Mouse (Mus musculus) limb, embryonic 13.5 days (tissue): ENCODE measurements around the gene Olfr1022. TPM values are rescaled to one million over a fixed set of nuclear protein-coding genes. Genes with fewer than 3 reads are reported as not detected.

Experiments
- ATAC-seq: fragments of 200-750 bp; cut with Nextera tagmentation; 2 replicates; pipeline ENCODE4 v1.8.0; 2017; ENCODE audit warnings: low read depth, moderate number of reproducible peaks, moderate TSS enrichment; ENCODE audit not compliant: low FRiP score
- H3K27ac ChIP-seq: fragments of 300-500 bp; sonication (generic); 2 replicates; pipeline ENCODE4 v1.5.1; 2015; ENCODE audit warnings: inconsistent platforms, mild to moderate bottlenecking, moderate library complexity
- H3K27me3 ChIP-seq: fragments of 300-500 bp; sonication (generic); 2 replicates; pipeline ENCODE4 v1.6.1; 2015; ENCODE audit warnings: mild to moderate bottlenecking, inconsistent platforms
- H3K36me3 ChIP-seq: fragments of 300-500 bp; sonication (generic); 2 replicates; pipeline ENCODE4 v1.6.1; 2015; ENCODE audit warnings: inconsistent platforms, mild to moderate bottlenecking, moderate library complexity
- H3K4me1 ChIP-seq: fragments of 300-500 bp; sonication (generic); 2 replicates; pipeline ENCODE4 v1.6.1; 2015; ENCODE audit warnings: inconsistent platforms
- H3K4me2 ChIP-seq: fragments of 300-500 bp; sonication (generic); replicated peaks from 2 replicates; pipeline ENCODE4 v1.6.1; 2015; ENCODE audit warnings: inconsistent platforms, mild to moderate bottlenecking, moderate library complexity
- H3K4me3 ChIP-seq: fragments of 300-500 bp; sonication (generic); 2 replicates; pipeline ENCODE4 v1.5.1; 2015; ENCODE audit warnings: moderate library complexity, mild to moderate bottlenecking, inconsistent platforms
- H3K9ac ChIP-seq: fragments of 300-500 bp; sonication (generic); 2 replicates; pipeline ENCODE4 v1.6.1; 2015; ENCODE audit warnings: mild to moderate bottlenecking, inconsistent platforms
- H3K9me3 ChIP-seq: fragments of 300-500 bp; sonication (generic); 2 replicates; pipeline ENCODE4 v1.6.1; 2016; ENCODE audit warnings: inconsistent platforms
- WGBS: fragments of 180-500 bp; shearing (Covaris S2); methylation state at CpG from one replicate; pipeline ENCODE4 v1.1.7; 2015; 5-methylcytosine and 5-hydroxymethylcytosine counted together
- polyA plus RNA-seq: library from polyadenylated mRNA; unstranded; fragments of >200 nt; fragmentation: Nextera tagmentation; extraction: Ambion mirVana; gene quantifications from 2 replicates; pipeline ENCODE4 v1.2.1, GENCODE M21; 2015

Olfr1022 gene
- polyA plus RNA-seq, result not detected in 2 replicates

DNA sequence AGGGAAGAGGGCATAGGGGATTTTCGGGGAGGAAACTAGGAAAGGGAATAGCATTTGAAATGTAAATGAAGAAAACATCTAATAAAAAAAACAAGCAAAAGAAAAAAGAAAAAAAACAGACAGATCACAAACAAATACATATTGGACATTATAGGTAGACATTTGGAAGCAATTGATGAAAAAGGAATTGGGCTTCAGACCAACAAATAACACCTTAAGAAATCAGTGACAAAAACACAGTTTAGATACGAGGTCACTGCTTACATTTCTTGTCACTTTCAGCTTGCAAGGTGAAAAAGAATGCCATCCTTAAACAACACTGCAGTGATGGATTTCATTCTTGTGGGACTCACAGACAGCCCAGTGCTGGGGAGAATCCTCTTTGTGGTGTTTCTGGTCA, at the start of gene Olfr1022:
Gene Olfr1022 (plus strand): TSS at position 301 of the 400 bp plus-strand sequence.
- H3K36me3 ChIP-seq, result no peaks in the 10 kb centered on the region
- no peak within 1 kb of the TSS for H3K4me2 ChIP-seq
- no peak within 1 kb of the TSS for H3K9ac ChIP-seq
- 44% methylated on average over 2 of the region's 2 CpGs for WGBS
- H3K27me3 ChIP-seq, result no peaks in the 10 kb centered on the region
- no peak for ATAC-seq
- H3K9me3 ChIP-seq, result no peaks in the 10 kb centered on the region
- no peak within 1 kb of the TSS for H3K4me3 ChIP-seq
- H3K27ac ChIP-seq, result no peak within 1 kb of the TSS
- no peaks in the 10 kb centered on the region for H3K4me1 ChIP-seq

DNA sequence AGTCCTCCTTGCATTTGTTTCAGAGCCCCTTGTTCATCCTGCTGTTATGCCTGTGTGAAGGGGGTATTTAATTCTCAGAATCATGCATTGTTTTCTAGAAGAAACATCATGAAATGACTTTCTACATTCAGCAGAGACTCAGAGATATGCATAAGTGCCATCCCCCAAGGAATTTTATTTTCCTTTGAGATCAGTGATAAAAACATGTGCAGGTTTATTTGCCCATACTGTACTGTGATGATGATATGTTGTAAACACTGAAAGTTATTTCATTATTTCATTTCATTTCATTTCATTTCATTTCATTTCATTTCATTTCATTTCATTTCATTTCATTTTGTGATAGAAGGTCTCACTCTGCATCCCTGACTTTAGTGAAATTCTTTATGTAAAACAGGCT, 23.0 kb upstream of the Olfr1022 start, which contains the start of gene Olfr1019:
Gene Olfr1019 (minus strand): TSS at position 101 of the 400 bp plus-strand sequence.
- ATAC-seq, result no peak
- H3K9me3 ChIP-seq, result no peaks in the 10 kb centered on the region
- no peaks in the 10 kb centered on the region for H3K27me3 ChIP-seq
- no peaks in the 10 kb centered on the region for H3K36me3 ChIP-seq
- no peak within 1 kb of the TSS for H3K27ac ChIP-seq
- no peak within 1 kb of the TSS for H3K4me2 ChIP-seq
- H3K4me3 ChIP-seq, result no peak within 1 kb of the TSS
- H3K4me1 ChIP-seq, result no peaks in the 10 kb centered on the region
- H3K9ac ChIP-seq, result no peak within 1 kb of the TSS

DNA sequence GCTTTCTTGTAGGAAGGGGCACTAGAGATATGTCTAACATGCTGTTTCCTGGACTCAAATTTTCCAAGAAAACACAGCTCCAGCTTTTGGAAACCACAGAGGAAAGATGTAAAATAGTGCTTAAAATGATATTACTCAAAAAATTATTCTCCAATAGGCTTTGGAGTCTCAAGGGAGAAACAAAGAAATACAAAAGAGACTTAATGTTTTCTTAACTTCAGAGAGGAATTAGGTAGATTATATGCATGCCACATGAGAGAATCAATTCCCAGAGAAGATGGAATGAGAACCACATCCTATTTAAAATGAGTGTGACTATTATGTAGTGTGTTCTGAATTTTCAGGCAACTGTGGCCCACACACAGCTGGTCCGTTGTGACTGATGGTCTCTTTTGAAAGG, 21.7 kb upstream of the Olfr1022 start, which contains the start of gene Olfr1020:
Gene Olfr1020 (plus strand): TSS at position 301 of the 400 bp plus-strand sequence.
- H3K27me3 ChIP-seq, result no peaks in the 10 kb centered on the region
- no peak within 1 kb of the TSS for H3K27ac ChIP-seq
- no peak within 1 kb of the TSS for H3K4me2 ChIP-seq
- H3K4me3 ChIP-seq, result no peak within 1 kb of the TSS
- no peak for ATAC-seq
- WGBS, result 76% methylated on average over 1 of the region's 1 CpGs
- no peak within 1 kb of the TSS for H3K9ac ChIP-seq
- H3K36me3 ChIP-seq, result no peaks in the 10 kb centered on the region
- H3K9me3 ChIP-seq, result no peaks in the 10 kb centered on the region
- no peaks in the 10 kb centered on the region for H3K4me1 ChIP-seq

DNA sequence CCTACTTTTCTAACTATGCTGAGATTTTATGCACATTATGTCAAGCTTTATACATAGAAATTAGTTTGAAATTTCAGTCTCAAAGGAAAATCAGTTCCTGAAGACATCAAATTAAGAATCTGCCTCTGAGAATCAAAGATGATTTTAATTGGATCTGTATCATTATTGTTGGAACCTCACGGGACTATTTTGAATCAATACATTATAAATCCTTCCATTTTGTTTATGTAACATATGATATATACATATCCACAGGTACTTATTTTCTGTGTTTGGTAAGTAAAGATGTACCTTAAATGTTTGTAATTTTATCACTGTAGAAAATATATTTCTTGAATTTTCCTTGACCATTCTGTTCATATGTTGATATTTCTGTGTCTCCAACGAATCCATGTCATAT, 16.9 kb downstream of the Olfr1022 start, which contains the start of gene Olfr1023:
Gene Olfr1023 (plus strand): TSS at position 301 of the 400 bp plus-strand sequence.
- no peak for ATAC-seq
- Histone ChIP-seq H3K27me3 (no peaks in the 10 kb centered on the region), H3K9ac (no peak within 1 kb of the TSS), H3K27ac (no peak within 1 kb of the TSS), H3K9me3 (no peaks in the 10 kb centered on the region), H3K36me3 (no peaks in the 10 kb centered on the region), H3K4me3 (no peak within 1 kb of the TSS), H3K4me2 (no peak within 1 kb of the TSS), H3K4me1 (no peaks in the 10 kb centered on the region)
- 75% methylated on average over 2 of the region's 2 CpGs for WGBS

DNA sequence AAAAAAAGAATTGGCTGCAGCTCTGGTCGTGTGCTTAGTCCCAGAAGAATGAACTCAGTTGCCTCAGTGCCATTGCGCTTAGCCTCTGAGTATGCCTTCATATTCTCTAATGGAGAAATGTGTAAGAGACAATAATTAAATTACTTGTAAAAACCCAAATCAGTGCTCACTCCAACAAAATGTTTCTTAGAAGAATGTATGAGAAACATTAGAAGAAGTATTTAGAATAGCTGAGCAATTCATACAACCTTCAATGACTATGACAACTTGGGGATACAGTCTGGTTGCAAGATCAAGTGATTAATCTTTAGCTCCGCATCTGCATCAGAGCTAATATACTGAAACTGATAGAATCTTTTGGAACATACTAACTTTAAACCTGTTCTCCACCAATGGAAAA, 36.6 kb downstream of the Olfr1022 start, which contains the start of gene Olfr1024:
Gene Olfr1024 (minus strand): TSS at position 101 of the 400 bp plus-strand sequence.
- Histone ChIP-seq H3K4me2 (no peak within 1 kb of the TSS), H3K4me1 (no peaks in the 10 kb centered on the region), H3K9me3 (peaks cover 5% of the 10 kb centered on the region; the same call in 1 of the 2 replicates), H3K36me3 (no peaks in the 10 kb centered on the region), H3K9ac (no peak within 1 kb of the TSS), H3K27me3 (no peaks in the 10 kb centered on the region), H3K27ac (no peak within 1 kb of the TSS), H3K4me3 (no peak within 1 kb of the TSS)
- ATAC-seq, result no peak
- 82% methylated on average over 3 of the region's 3 CpGs for WGBS

DNA sequence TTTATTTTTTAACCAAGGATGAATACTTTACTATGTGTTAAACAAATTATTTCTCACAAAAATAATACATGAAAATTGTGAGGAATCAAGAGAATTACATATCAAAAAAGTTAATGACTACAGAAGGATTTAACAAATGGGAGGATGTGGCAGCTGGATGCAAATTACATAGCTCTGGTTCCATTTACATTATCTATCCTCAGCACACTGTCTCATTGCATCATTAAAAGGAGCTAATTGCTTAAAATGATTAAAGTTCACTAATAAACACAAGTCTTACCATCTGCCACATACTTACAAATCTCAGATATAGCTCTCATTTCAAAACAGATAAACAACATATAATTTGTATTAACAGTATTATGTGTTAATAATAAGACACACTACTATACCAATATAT, 44.8 kb downstream of the Olfr1022 start:
- H3K4me2 ChIP-seq, result no peak overlapping the region
- H3K27ac ChIP-seq, result no peak overlapping the region
- no peak overlapping the region for H3K9ac ChIP-seq
- no peaks in the 10 kb centered on the region for H3K4me1 ChIP-seq
- no peaks in the 10 kb centered on the region for H3K27me3 ChIP-seq
- H3K4me3 ChIP-seq, result no peak overlapping the region
- H3K36me3 ChIP-seq, result no peaks in the 10 kb centered on the region
- no peak for ATAC-seq
- H3K9me3 ChIP-seq, result no peaks in the 10 kb centered on the region

DNA sequence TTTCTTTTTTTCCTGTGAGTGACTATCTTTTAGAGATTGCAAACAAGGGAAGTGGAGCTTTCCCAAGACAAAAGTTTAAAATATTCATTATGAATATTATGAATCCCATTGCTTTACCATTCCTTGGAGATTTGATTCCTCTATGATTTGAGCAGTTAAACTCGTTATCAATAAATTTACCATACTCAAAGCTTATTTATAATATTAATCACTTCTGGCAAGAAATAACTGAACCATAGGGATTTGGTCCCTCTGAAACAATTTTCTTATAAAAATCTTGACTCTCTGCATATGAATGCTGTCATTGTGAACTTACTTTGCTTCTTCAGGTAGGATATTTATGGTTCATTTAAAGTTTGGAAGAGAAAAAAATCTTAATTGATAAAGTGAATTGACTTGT, 46.5 kb downstream of the Olfr1022 start, which contains the start of gene Olfr1025-ps1:
Gene Olfr1025-ps1 (plus strand): TSS at position 301 of the 400 bp plus-strand sequence.
- H3K9me3 ChIP-seq, result no peaks in the 10 kb centered on the region
- no peak within 1 kb of the TSS for H3K4me2 ChIP-seq
- no peak within 1 kb of the TSS for H3K4me3 ChIP-seq
- WGBS, result 53% methylated on average over 1 of the region's 1 CpGs
- no peaks in the 10 kb centered on the region for H3K27me3 ChIP-seq
- H3K4me1 ChIP-seq, result no peaks in the 10 kb centered on the region
- no peaks in the 10 kb centered on the region for H3K36me3 ChIP-seq
- no peak within 1 kb of the TSS for H3K27ac ChIP-seq
- no peak for ATAC-seq
- no peak within 1 kb of the TSS for H3K9ac ChIP-seq

Other genes starting within 250 kb of the Olfr1022 start
- gene Olfr1002, start 217.9 kb upstream of the Olfr1022 start, polyA plus RNA-seq, result not detected in 2 replicates
- gene Olfr154, start 204.1 kb upstream of the Olfr1022 start, polyA plus RNA-seq, result not detected in 2 replicates
- gene Olfr1006, start 189.8 kb upstream of the Olfr1022 start, polyA plus RNA-seq, result not detected in 2 replicates
- not detected in 2 replicates for gene Olfr1008, start 179.2 kb upstream of the Olfr1022 start, polyA plus RNA-seq
- not detected in 2 replicates for gene Olfr1009, start 153.2 kb upstream of the Olfr1022 start, polyA plus RNA-seq
- gene Olfr1012, start 105.8 kb upstream of the Olfr1022 start, polyA plus RNA-seq, result not detected in 2 replicates
- not detected in 2 replicates for gene Olfr1013, start 101.5 kb upstream of the Olfr1022 start, polyA plus RNA-seq
- gene Olfr1014, start 95.9 kb upstream of the Olfr1022 start, polyA plus RNA-seq, result not detected in 2 replicates
- gene Olfr1015, start 86.6 kb upstream of the Olfr1022 start, polyA plus RNA-seq, result not detected in 2 replicates
- not detected in 2 replicates for gene Olfr1016, start 66.0 kb upstream of the Olfr1022 start, polyA plus RNA-seq
- not detected in 2 replicates for gene Olfr1018, start 50.1 kb upstream of the Olfr1022 start, polyA plus RNA-seq
- not detected in 2 replicates for gene Olfr1019, start 23.1 kb upstream of the Olfr1022 start, polyA plus RNA-seq
- gene Olfr1020, start 21.6 kb upstream of the Olfr1022 start, polyA plus RNA-seq, result not detected in 2 replicates
- gene Olfr1023, start 17.0 kb downstream of the Olfr1022 start, polyA plus RNA-seq, result not detected in 2 replicates
- not detected in 2 replicates for gene Olfr1024, start 36.5 kb downstream of the Olfr1022 start, polyA plus RNA-seq
- not detected in 2 replicates for gene Olfr1025-ps1, start 46.6 kb downstream of the Olfr1022 start, polyA plus RNA-seq
- not detected in 2 replicates for gene Olfr1026, start 53.0 kb downstream of the Olfr1022 start, polyA plus RNA-seq
- gene Olfr1028, start 81.8 kb downstream of the Olfr1022 start, polyA plus RNA-seq, result not detected in 2 replicates
- not detected in 2 replicates for gene Olfr1029, start 105.3 kb downstream of the Olfr1022 start, polyA plus RNA-seq
- gene Olfr1030, start 110.7 kb downstream of the Olfr1022 start, polyA plus RNA-seq, result not detected in 2 replicates
- not detected in 2 replicates for gene Olfr1031, start 121.7 kb downstream of the Olfr1022 start, polyA plus RNA-seq
- gene Olfr1032, start 136.9 kb downstream of the Olfr1022 start, polyA plus RNA-seq, result not detected in 2 replicates
- gene Olfr1033, start 152.0 kb downstream of the Olfr1022 start, polyA plus RNA-seq, result 0.33 and 0.90 TPM in 2 replicates
- gene Olfr1034, start 177.3 kb downstream of the Olfr1022 start, polyA plus RNA-seq, result not detected in 2 replicates
- not detected in 2 replicates for gene Olfr1036, start 205.4 kb downstream of the Olfr1022 start, polyA plus RNA-seq
- not detected in 2 replicates for gene Olfr1037, start 218.8 kb downstream of the Olfr1022 start, polyA plus RNA-seq